Mouse (Mus musculus) liver, adult 2 months (tissue): Measurements from ENCODE around the gene Aldh18a1.

Experiments
- CTCF ChIP-seq: fragments of 200-500 bp; IDR thresholded peaks from 2 replicates; pipeline ENCODE4 v1.5.1; 2011; ENCODE audit warnings: low read depth, low read length, control low read depth
- POLR2A ChIP-seq: fragments of 200-500 bp; IDR thresholded peaks from 2 replicates; pipeline ENCODE4 v1.6.1; 2011; ENCODE audit warnings: low read length, control low read depth; ENCODE audit not compliant: insufficient read depth; ENCODE audit errors: extremely low read depth

DNA sequence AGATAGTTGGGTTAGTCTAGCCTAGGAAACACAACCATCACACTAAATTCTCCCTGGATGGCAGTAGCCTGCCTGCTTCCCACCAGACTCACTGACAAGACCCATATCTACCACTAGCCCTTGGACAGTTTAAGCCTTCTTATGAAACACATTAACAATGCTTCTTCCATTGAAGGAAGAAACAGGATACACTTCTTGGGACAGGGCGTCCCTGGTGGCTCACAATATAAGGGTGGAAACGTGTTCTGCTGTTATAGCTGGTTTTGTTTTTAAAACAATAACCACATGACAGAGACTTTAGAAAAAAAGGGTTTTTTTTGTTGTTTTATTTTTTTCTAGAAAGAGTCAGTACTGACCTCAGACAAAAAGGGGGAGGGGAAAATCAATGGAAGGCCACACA lies 79.0 kb downstream of the Aldh18a1 start:
- TF ChIP-seq POLR2A, result no peak
- no peak for TF ChIP-seq CTCF
